Mouse (Mus musculus): ENCODE data around the gene Spg7.
"Not testable (repeated sequence)": the region's sequence is repeated elsewhere in the genome, so short reads cannot be mapped to it uniquely, and the experiment has no call there.

The Spg7 gene

DNA sequence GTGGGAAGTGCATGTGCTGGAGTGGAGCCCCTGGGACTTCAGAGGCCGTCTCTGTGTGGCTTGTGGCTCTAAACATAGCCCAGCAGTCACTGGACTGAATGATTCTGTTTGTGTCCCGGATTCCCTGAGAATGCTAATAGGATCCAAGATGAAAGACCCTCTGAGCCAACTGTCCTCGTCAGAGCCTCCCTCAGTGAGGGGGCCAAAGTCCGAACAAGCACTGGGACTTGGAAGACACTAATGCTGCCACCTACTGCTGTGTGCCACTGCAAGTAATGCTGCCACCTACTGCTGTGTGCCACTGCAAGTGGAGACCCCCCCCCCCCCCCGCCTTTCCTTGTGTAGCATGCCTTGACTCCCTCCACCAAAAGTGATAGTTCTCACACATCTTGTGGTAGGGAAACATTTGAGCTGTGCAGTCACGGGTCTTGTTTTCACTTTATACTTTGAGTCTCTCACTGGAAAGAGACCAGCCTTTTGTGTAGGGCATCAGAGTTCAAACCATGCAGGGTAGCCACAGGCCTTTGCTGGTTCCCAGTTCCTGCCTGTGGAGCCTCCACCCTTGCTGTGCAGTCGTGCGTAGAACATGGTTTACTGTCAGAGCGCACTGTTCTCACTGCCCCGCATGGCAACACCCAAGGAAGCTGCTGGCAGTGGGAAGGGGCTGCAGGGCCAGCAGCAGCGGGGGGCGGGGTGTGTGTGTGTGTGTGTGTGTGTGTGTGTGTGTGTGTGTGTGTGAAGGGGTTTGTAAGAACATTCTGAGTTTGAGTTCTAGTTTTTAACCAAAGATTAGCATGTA is 35.2 kb downstream of the Spg7 start:
- DNase-seq (ENCODE audit: extremely low spot score) = no peak

- DNase-seq (ENCODE audit: extremely low spot score) = no peak
Observed at GRCm38 (mm10) chr8:123100288-123100687, 37.5 kb downstream of the Spg7 start.

DNA sequence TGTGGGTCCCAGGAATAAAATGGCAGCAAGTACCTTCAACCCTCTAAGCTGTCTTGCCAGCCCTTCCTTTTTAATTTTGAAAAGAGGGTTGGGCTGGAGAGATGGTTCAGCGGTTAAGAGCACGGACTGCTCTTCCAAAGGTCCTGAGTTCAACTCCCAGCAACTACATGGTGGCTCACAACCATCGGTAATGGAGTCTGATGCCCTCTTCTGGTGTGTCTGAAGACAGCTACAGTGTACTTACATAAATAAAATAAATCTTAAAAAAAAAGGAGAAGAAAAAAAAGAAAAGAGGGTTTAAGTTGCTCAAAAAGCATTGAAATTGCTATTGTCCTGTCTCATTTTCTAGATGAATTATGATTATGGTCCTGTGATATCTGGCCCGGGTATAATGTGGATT is 38.5 kb downstream of the Spg7 start:
- no peak for DNase-seq (ENCODE audit: extremely low spot score)

DNA sequence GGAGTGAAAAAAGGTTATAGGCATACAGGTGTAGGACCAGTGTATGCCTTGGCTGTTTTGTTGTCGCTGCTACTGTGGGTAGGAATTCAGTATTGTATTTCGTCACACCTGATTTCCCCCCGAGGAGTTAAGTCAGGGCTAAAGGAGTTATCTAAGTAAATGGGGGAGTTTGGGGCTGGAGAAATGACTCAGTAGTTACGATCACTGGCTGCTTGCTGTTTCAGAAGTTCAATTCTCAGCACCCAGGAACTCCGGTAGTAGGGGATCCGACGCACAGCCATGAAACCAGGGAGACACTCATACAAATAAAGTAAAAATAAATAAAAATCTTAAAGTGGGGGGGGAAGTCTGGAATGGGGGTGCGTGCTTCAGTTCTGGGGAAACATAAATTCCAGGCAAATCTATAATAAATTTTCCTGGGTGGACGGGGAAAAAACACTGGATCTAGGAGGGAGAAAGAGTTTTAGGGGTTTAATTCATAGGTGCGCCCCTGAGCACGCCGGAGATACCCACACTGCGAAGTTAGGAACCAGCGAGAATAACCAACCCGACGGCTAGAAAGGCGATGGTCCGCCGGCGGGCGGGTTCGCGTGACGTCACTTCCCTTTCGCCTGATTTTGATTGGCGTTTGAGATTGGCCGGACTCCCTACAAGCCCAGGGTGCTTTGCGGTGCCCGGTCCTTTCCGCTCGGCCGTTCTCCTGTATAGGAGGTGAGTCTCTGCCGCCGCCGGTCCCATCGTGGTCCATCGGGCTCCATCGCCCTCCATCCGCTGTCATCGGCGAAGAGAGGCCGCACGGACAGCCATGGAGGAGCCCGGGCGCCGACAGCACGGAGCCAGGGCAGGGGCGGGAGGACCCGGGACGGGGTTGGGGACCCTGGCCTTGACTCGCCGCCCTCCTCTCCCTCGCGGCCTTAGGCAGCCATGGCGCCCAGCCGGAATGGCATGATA is 39.3 kb downstream of the Spg7 start, which contains the start of gene Rpl13:
Gene Rpl13 (plus strand): TSS at position 616 of the 951 bp plus-strand sequence.
- DNase-seq (ENCODE audit: extremely low spot score) = peak; percentile 98

DNA sequence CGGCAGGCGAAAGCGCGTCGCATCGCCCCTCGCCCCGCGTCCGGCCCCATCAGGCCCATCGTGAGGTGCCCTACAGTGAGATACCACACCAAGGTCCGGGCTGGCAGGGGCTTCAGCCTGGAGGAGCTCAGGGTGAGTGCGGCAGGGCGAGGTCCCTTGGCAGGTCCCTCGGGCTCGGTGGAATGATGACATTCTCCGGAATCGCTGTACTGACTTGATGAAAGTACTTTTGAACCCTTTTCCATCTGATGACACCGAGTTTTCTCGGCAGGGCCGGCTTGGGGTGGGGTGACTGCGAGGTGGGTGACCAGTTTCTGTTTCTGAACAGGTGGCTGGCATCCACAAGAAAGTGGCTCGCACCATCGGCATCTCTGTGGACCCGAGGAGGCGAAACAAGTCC is 40.1 kb downstream of the Spg7 start:
- not testable (repeated sequence) for DNase-seq (ENCODE audit: extremely low spot score)

DNA sequence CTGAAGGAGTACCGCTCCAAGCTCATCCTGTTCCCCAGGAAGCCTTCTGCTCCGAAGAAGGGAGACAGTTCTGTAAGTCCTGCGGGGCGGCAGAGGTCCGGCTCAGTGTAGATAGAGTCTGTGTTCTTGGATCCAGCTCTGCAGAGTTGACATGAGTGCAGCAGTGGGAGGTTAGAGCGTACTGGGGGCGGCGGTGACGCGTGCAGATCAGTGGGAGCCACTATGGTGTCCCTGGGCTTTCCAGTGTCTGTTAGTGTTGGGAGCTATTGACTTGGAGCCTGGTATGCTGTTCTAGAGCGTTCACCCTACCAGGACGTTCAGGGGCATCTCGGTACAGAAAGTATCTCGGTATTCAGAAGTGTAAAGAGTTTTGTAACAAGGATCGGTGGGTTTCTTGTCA is 40.5 kb downstream of the Spg7 start:
- no peak for DNase-seq (ENCODE audit: extremely low spot score)

DNA sequence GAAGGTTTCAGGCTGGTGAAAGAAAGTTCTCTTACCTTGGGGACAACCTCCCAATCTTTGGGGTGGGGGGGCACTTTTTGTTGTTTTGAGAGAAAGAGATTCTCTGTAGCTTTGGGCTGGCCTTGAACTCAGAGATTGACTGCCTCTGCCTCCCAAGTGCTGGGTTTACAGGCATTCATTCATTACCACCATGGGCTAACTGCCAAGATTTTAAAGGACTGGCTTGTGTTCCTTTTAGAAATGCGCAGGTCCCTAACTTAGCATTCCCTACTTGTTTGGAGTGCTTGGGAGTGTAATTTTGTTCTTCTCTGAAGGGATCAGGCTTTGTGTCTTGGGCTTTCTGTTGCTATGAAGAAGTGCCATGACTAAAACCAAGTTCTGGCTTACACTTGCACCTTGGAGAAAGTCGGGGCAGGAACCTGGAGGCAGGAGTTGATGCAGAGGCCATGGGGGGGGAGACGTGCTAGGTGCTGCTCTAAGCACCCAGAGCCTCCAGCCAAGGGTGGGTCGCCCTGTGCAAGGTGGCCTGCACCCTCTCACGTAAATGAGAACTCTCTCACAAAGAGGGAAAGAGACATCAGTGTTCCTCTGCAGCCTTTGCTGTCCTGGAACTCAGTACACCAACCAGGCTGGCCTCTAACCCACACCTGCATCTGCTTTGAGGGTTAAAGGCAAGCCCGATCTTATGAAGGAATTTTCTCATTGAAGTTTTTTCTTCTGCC is 41.5 kb downstream of the Spg7 start:
- no peak for DNase-seq (ENCODE audit: extremely low spot score)

GRCm38 (mm10) chr8:123105553-123106326 is 43.0 kb downstream of the Spg7 start:
- DNase-seq (ENCODE audit: extremely low spot score) = peak; percentile 63

GRCm38 (mm10) chr8:123106531-123106930 is 43.8 kb downstream of the Spg7 start:
- DNase-seq (ENCODE audit: extremely low spot score) = peak; percentile 55

- no peak for DNase-seq (ENCODE audit: extremely low spot score)
Observed at GRCm38 (mm10) chr8:123108010-123108409, 45.3 kb downstream of the Spg7 start.

GRCm38 (mm10) chr8:123108953-123109352 is 46.2 kb downstream of the Spg7 start:
- no peak for DNase-seq (ENCODE audit: extremely low spot score)

DNA sequence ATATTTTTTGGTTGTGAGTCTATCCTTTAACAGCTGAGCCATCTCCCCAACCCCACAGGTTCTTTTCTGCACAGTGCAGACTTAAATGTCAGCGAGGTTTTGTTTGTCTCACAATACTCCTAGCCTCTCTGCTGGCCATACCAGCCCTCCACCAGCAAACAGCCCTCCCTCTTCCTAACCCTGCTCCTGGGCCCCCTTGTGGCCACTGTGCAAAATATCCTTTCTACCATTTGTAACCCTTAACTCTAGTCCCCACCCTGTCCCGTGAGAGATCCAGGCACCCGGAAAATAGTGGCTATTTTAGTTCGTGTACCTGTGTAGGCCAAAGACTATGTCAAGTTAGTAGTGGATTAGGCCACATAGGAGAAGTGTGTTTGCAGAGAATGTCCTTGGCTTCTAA is 47.9 kb downstream of the Spg7 start:
- DNase-seq (ENCODE audit: extremely low spot score) = peak; percentile 67

DNA sequence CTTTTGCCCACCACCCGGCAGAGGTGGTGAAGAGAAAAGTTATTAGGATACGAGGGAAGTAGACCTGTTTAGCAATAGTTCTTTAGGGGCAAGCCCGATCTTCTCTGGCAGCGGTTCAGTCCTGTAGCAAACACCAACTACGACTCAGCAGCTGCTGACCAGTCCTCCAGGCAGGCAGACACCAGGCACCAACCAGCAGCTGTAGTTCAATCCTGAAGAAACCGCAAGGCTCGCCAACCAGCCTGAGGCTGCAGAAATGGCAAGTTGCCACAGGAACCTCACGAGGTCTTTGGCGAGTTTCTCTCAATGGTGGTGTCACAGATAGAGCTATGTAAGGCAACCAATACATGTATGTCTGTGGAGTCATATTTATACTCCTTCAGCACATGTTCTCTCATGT is 50.1 kb downstream of the Spg7 start:
- DNase-seq (ENCODE audit: extremely low spot score) = no peak

DNA sequence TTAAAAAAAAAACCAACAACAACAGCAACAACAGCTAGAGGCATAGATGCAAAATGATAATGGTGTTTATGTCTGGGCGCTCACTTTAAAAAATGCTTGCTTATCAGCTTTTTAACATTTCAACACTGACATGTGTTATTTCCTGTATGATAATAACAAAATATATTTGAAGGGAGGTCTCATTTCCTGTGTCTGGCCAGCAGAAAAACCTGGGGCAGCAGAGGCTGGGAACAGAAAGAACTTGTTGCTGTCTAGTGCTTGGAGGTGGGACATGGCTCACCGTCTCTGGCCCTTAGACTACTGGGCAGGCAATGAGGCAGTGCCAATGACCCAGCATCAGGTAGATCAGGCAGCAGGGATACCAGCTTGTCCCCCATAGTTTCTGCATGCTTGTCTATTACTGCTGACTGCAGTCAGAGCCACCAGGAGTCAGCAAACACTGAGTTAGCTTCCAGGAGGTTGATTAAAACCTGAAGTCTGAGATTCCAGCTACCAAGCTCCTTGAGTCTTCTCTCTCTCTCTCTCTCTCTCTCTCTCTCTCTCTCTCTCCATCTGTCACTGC is 51.2 kb downstream of the Spg7 start:
- DNase-seq (ENCODE audit: extremely low spot score) = no peak

DNA sequence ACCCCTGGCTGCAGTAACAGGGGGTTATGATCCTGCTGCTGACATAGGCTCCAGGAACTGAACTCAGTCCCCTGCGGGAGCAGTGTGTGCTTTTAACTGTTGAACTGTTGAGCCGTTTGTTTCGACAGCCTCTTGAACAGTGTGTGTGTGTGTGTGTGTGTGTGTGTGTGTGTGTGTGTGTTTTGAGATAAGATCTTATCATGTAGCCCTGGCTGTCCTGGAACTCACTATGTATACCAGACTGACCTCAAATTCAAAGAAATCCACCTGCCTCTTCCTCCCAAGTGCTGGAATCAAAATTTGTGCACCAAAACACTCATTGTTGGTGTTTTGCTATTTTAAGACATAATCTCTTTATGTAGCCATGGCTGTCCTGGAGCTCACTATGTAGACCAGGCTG is 51.9 kb downstream of the Spg7 start:
- no peak for DNase-seq (ENCODE audit: extremely low spot score)

- DNase-seq (ENCODE audit: extremely low spot score) = no peak
Observed at GRCm38 (mm10) chr8:123117127-123117731, 54.5 kb downstream of the Spg7 start, which contains the start of gene Cpne7. Gene Cpne7, plus strand, starts transcription at chr8:123117374.

DNA sequence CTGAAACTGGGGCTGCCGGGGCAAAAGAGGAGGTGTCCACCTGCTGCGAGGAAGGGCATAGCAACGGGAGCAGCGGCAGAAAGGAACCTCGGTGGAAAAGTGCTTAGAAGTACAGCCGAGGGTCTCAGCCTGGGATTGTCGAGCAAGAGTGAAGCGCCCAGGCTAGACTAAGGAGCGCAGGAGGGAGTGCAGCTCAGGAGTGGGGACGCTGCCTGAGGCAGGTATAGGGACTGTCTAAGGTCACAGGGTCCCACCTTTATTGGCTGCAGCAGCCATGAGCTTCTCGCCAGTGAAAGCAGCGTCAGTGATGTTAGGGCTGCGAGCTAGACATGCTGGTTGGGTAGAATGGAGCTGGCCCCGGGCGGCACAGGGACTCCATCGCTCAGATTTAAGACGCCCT is 55.0 kb downstream of the Spg7 start:
- DNase-seq (ENCODE audit: extremely low spot score) = no peak

DNA sequence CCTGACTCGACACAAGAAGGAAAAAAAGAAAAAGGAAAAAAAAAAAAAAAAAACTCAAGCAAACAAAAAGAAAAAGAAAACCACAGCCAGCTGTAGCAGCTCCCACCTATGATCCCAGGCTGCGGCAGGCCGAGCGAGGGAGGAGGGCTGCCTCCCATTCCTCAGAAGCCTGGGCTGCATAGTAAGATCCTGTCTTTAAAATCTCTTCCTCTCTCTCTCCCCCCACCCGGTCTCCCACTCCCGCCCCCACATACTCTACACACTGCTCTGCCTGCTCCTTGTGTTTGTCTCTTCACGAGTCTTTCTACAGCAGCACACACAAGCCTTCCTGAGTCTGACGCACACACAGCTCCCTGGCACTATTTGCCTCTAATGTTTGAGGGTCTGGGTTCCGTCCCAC is 59.3 kb downstream of the Spg7 start:
- no peak for DNase-seq (ENCODE audit: extremely low spot score)

GRCm38 (mm10) chr8:123122670-123123069 is 59.9 kb downstream of the Spg7 start:
- no peak for DNase-seq (ENCODE audit: extremely low spot score)

DNA sequence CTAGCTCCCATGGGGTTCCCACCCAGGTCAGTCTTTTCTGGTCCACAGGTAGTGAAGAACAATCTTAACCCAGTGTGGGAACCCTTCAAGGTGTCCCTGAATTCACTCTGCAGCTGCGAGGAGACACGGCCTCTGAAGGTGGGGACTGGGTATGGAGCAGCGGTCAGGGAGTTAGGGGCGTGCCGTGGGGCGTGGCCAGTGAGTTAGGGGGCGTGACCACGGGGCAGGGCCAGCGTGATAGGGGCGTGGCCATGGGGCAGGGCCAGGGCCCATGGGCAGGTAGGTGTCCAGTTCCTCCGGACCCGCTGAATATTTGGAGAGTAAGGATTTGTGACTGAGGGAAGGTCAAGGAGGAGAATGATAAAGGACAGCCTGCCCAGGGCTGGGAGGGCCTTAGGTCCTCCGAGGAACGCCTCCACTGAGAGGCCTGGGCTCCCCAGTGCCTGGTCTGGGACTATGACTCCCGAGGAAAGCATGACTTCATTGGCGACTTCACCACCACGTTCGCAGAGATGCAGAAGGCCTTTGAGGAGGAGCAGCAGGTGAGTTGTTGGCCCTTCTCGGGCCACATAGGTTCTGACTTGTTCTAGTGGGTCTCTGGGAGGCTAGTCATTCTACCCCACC is 63.6 kb downstream of the Spg7 start:
- peak; percentile 89 for DNase-seq (ENCODE audit: extremely low spot score)

All from embryo, embryonic 9.5 days (tissue).